Mouse (Mus musculus): ENCODE measurements around the gene Pomp. TPM values are rescaled to one million over a fixed set of nuclear protein-coding genes. Genes with fewer than 3 reads are reported as not detected.

Gene Pomp
- total RNA-seq, 2 experiments from 2014 or later, result 149 to 163 TPM

Other genes starting within 250 kb of the Pomp start
- gene Flt1, start 134.4 kb upstream of the Pomp start, total RNA-seq (2021), result 10 to 100 TPM; 23.5 to 24.7 TPM
- gene Slc46a3, start 34.4 kb downstream of the Pomp start, total RNA-seq (2021), result 1 to 10 TPM; 4.1 to 4.4 TPM
- 10 to 100 TPM; 43.2 to 44.3 TPM for gene Mtus2, start 96.9 kb downstream of the Pomp start, total RNA-seq (2021)